Mouse (Mus musculus) forebrain, embryonic 12.5 days (tissue): ENCODE results near the gene Tipin. TPM values are rescaled to one million over a fixed set of nuclear protein-coding genes. Genes with fewer than 3 reads are reported as not detected.
"Not testable (repeated sequence)": the region's sequence is repeated elsewhere in the genome, so short reads cannot be mapped to it uniquely, and the experiment has no call there.

ENCODE experiments used
- ATAC-seq: fragments of 200-750 bp; cut with Nextera tagmentation; 2 replicates; pipeline ENCODE4 v1.8.0; 2017; ENCODE audit warnings: moderate TSS enrichment; ENCODE audit not compliant: low FRiP score
- H3K27ac ChIP-seq: fragments of 300-500 bp; sonication (generic); 2 replicates; pipeline ENCODE4 v1.5.1; 2016; ENCODE audit warnings: mild to moderate bottlenecking
- H3K27me3 ChIP-seq: fragments of 300-500 bp; sonication (generic); 2 replicates; pipeline ENCODE4 v1.6.1; 2016; ENCODE audit warnings: mild to moderate bottlenecking
- H3K36me3 ChIP-seq: fragments of 300-500 bp; sonication (generic); replicated peaks from 2 replicates; pipeline ENCODE4 v1.6.1; 2016; ENCODE audit warnings: mild to moderate bottlenecking
- H3K4me1 ChIP-seq: fragments of 300-500 bp; sonication (generic); 2 replicates; pipeline ENCODE4 v1.6.1; 2016
- H3K4me2 ChIP-seq: fragments of 300-500 bp; sonication (generic); 2 replicates; pipeline ENCODE4 v1.6.1; 2016; ENCODE audit warnings: mild to moderate bottlenecking, moderate library complexity
- H3K4me3 ChIP-seq: fragments of 300-500 bp; sonication (generic); replicated peaks from 2 replicates; pipeline ENCODE4 v1.5.1; 2016; ENCODE audit warnings: mild to moderate bottlenecking
- H3K9ac ChIP-seq: fragments of 300-500 bp; sonication (generic); 2 replicates; pipeline ENCODE4 v1.6.1; 2016; ENCODE audit warnings: mild to moderate bottlenecking
- H3K9me3 ChIP-seq: fragments of 300-500 bp; sonication (generic); 2 replicates; pipeline ENCODE4 v1.6.1; 2016
- WGBS: fragments of 180-500 bp; shearing (Covaris S2); methylation state at CpG from one replicate; pipeline ENCODE4 v1.1.7; 2016; 5-methylcytosine and 5-hydroxymethylcytosine counted together
- polyA plus RNA-seq: library from polyadenylated mRNA; unstranded; fragments of >200 nt; fragmentation: Nextera tagmentation; extraction: Ambion mirVana; gene quantifications from 2 replicates; pipeline ENCODE4 v1.2.1, GENCODE M21; 2016

The Tipin gene
- polyA plus RNA-seq, 1 experiment from 2014 or later, result 252 TPM

GRCm38 (mm10) chr9:64274919-64275318 lies 6.5 kb upstream of the Tipin start:
- no peak overlapping the region for H3K27ac ChIP-seq
- no peak overlapping the region for H3K9ac ChIP-seq
- 85% methylated on average over 1 of the region's 1 CpGs for WGBS
- H3K4me3 ChIP-seq, result no peak overlapping the region
- H3K4me1 ChIP-seq, result no peaks in the 10 kb centered on the region
- H3K9me3 ChIP-seq, result no peaks in the 10 kb centered on the region
- no peak for ATAC-seq
- no peaks in the 10 kb centered on the region for H3K36me3 ChIP-seq
- H3K4me2 ChIP-seq, result no peak overlapping the region
- no peaks in the 10 kb centered on the region for H3K27me3 ChIP-seq

GRCm38 (mm10) chr9:64277706-64278105 lies 3.7 kb upstream of the Tipin start:
- H3K27ac ChIP-seq, result no peak overlapping the region
- no peaks in the 10 kb centered on the region for H3K36me3 ChIP-seq
- no peaks in the 10 kb centered on the region for H3K27me3 ChIP-seq
- peaks cover 9% of the 10 kb centered on the region for H3K4me1 ChIP-seq
- no peak overlapping the region for H3K9ac ChIP-seq
- no peaks in the 10 kb centered on the region for H3K9me3 ChIP-seq
- no peak overlapping the region for H3K4me2 ChIP-seq
- no peak for ATAC-seq
- H3K4me3 ChIP-seq, result no peak overlapping the region
- 64% methylated on average over 8 of the region's 8 CpGs for WGBS

- no peak overlapping the region for H3K4me2 ChIP-seq
- H3K36me3 ChIP-seq, result no peaks in the 10 kb centered on the region
- H3K9ac ChIP-seq, result no peak overlapping the region
- ATAC-seq, result no peak
- 94% methylated on average over 6 of the region's 6 CpGs for WGBS
- no peaks in the 10 kb centered on the region for H3K27me3 ChIP-seq
- peaks cover 11% of the 10 kb centered on the region for H3K4me1 ChIP-seq
- H3K4me3 ChIP-seq, result no peak overlapping the region
- H3K27ac ChIP-seq, result no peak overlapping the region
- H3K9me3 ChIP-seq, result no peaks in the 10 kb centered on the region
These were observed 2.6 kb upstream of the Tipin start for GRCm38 (mm10) chr9:64278665-64279310.

GRCm38 (mm10) chr9:64281781-64282178 lies 399 bp downstream of the Tipin start:
- WGBS, result under 1% methylated on average over 24 of the region's 24 CpGs
- Histone ChIP-seq H3K9ac (peak overlapping the region; percentile 96), H3K27ac (peak overlapping the region; percentile 93), H3K4me2 (peak overlapping the region; percentile 78), H3K4me3 (peak overlapping the region; percentile 81), H3K4me1 (peaks cover 11% of the 10 kb centered on the region), H3K27me3 (no peaks in the 10 kb centered on the region), H3K36me3 (no peaks in the 10 kb centered on the region; the same call in 1 of the 2 replicates), H3K9me3 (no peaks in the 10 kb centered on the region)
- ATAC-seq, result peak; percentile 89; the same call in 1 of the 2 replicates

GRCm38 (mm10) chr9:64282404-64282987 lies 1.1 kb downstream of the Tipin start:
- Histone ChIP-seq H3K9me3 (no peaks in the 10 kb centered on the region), H3K4me3 (peak overlapping the region; percentile 81), H3K4me1 (peaks cover 11% of the 10 kb centered on the region), H3K27me3 (no peaks in the 10 kb centered on the region), H3K36me3 (no peaks in the 10 kb centered on the region; the same call in 1 of the 2 replicates), H3K9ac (peak overlapping the region; percentile 96), H3K4me2 (peak overlapping the region; percentile 78), H3K27ac (no peak overlapping the region)
- ATAC-seq, result no peak
- 73% methylated on average over 5 of the region's 5 CpGs for WGBS

GRCm38 (mm10) chr9:64303086-64303485 lies 21.7 kb downstream of the Tipin start:
- H3K27me3 ChIP-seq, H3K4me2 ChIP-seq, ATAC-seq, H3K9ac ChIP-seq, H3K4me1 ChIP-seq, H3K27ac ChIP-seq, H3K4me3 ChIP-seq, H3K9me3 ChIP-seq: not testable (repeated sequence)
- WGBS, result 93% methylated on average over 4 of the region's 4 CpGs
- peaks cover 71% of the 10 kb centered on the region for H3K36me3 ChIP-seq

GRCm38 (mm10) chr9:64306476-64307312 lies 25.3 kb downstream of the Tipin start:
- no peaks in the 10 kb centered on the region for H3K4me1 ChIP-seq
- 89% methylated on average over 6 of the region's 6 CpGs for WGBS
- no peak overlapping the region for H3K4me3 ChIP-seq
- ATAC-seq, result no peak
- no peaks in the 10 kb centered on the region for H3K9me3 ChIP-seq
- H3K4me2 ChIP-seq, result no peak overlapping the region
- peaks cover 64% of the 10 kb centered on the region for H3K36me3 ChIP-seq
- no peaks in the 10 kb centered on the region for H3K27me3 ChIP-seq
- no peak overlapping the region for H3K27ac ChIP-seq
- no peak overlapping the region for H3K9ac ChIP-seq

GRCm38 (mm10) chr9:64310996-64311785 lies 29.8 kb downstream of the Tipin start:
- H3K27me3 ChIP-seq, result no peaks in the 10 kb centered on the region
- H3K27ac ChIP-seq, result no peak overlapping the region
- ATAC-seq, result no peak
- no peak overlapping the region for H3K4me3 ChIP-seq
- no peak overlapping the region for H3K9ac ChIP-seq
- peaks cover 47% of the 10 kb centered on the region for H3K36me3 ChIP-seq
- H3K4me1 ChIP-seq, result no peaks in the 10 kb centered on the region
- H3K9me3 ChIP-seq, result no peaks in the 10 kb centered on the region
- WGBS, result 84% methylated on average over 16 of the region's 16 CpGs
- no peak overlapping the region for H3K4me2 ChIP-seq

- no peak overlapping the region for H3K4me2 ChIP-seq
- no peak overlapping the region for H3K9ac ChIP-seq
These were observed 30.7 kb downstream of the Tipin start for GRCm38 (mm10) chr9:64312128-64312527.

GRCm38 (mm10) chr9:64314696-64315095 lies 33.3 kb downstream of the Tipin start:
- Histone ChIP-seq H3K9me3 (no peaks in the 10 kb centered on the region), H3K4me3 (no peak overlapping the region), H3K9ac (no peak overlapping the region), H3K27me3 (no peaks in the 10 kb centered on the region), H3K4me1 (no peaks in the 10 kb centered on the region), H3K36me3 (peaks cover 52% of the 10 kb centered on the region), H3K27ac (no peak overlapping the region), H3K4me2 (no peak overlapping the region)
- 96% methylated on average over 6 of the region's 6 CpGs for WGBS
- no peak for ATAC-seq

More at GRCm38 (mm10) chr9:64312128-64312527, 30.7 kb downstream of the Tipin start:
- Histone ChIP-seq H3K4me1 (no peaks in the 10 kb centered on the region), H3K36me3 (peaks cover 45% of the 10 kb centered on the region), H3K27ac (no peak overlapping the region), H3K4me3 (no peak overlapping the region), H3K9me3 (no peaks in the 10 kb centered on the region), H3K27me3 (no peaks in the 10 kb centered on the region)
- ATAC-seq, result no peak
- WGBS, result 37% methylated on average over 1 of the region's 1 CpGs

- H3K27ac ChIP-seq, result no peak overlapping the region
- H3K4me2 ChIP-seq, result no peak overlapping the region
- no peaks in the 10 kb centered on the region for H3K9me3 ChIP-seq
- 98% methylated on average over 5 of the region's 5 CpGs for WGBS
- H3K36me3 ChIP-seq, result peaks cover 60% of the 10 kb centered on the region
- H3K27me3 ChIP-seq, result no peaks in the 10 kb centered on the region
- H3K4me3 ChIP-seq, result no peak overlapping the region
- H3K4me1 ChIP-seq, result no peaks in the 10 kb centered on the region
- no peak for ATAC-seq
- H3K9ac ChIP-seq, result no peak overlapping the region
These were observed 35.6 kb downstream of the Tipin start for GRCm38 (mm10) chr9:64316986-64317385.

GRCm38 (mm10) chr9:64323976-64324375 lies 42.6 kb downstream of the Tipin start:
- H3K4me1 ChIP-seq, result no peaks in the 10 kb centered on the region
- H3K9me3 ChIP-seq, result no peaks in the 10 kb centered on the region
- H3K36me3 ChIP-seq, result peaks cover 65% of the 10 kb centered on the region
- 92% methylated on average over 7 of the region's 7 CpGs for WGBS
- H3K9ac ChIP-seq, result no peak overlapping the region
- ATAC-seq, result no peak
- no peak overlapping the region for H3K4me2 ChIP-seq
- no peak overlapping the region for H3K4me3 ChIP-seq
- H3K27me3 ChIP-seq, result no peaks in the 10 kb centered on the region
- H3K27ac ChIP-seq, result no peak overlapping the region
